Mouse (Mus musculus): Measurements from ENCODE around the gene Cyp2c67. TPM values are rescaled to one million over a fixed set of nuclear protein-coding genes. Genes with fewer than 3 reads are reported as not detected.
"Not testable (repeated sequence)": the region's sequence is repeated elsewhere in the genome, so short reads cannot be mapped to it uniquely, and the experiment has no call there.

Gene Cyp2c67
- polyA plus RNA-seq (2011; ENCODE audit: insufficient read depth, insufficient read length, low replicate concordance, missing spikeins), result not detected in 2 replicates

GRCm38 (mm10) chr19:39648938-39649337, at the start of gene Cyp2c67:
Gene Cyp2c67 (minus strand): TSS chr19:39649051.
- Histone ChIP-seq H3K4me1 (ENCODE audit: control insufficient read depth, insufficient read depth, low read length) (no peaks in the 10 kb centered on the region), H3K4me3 (replicated peaks; ENCODE audit: control insufficient read depth, low read depth, low read length) (no peak within 1 kb of the TSS), H3K27ac (ENCODE audit: control insufficient read depth, insufficient read depth, low read depth, low read length, poor library complexity) (no peak within 1 kb of the TSS)
- 79% methylated on average over 1 of the region's 1 CpGs for WGBS
- TF ChIP-seq CTCF (IDR thresholded peaks at IDR 0.05; ENCODE audit: control insufficient read depth, insufficient read depth, low read length), result no peak
- TF ChIP-seq POLR2A (IDR thresholded peaks at IDR 0.05; ENCODE audit: borderline replicate concordance, control insufficient read depth, low read depth, low read length), result no peak

- not testable (repeated sequence) for H3K4me3 ChIP-seq (replicated peaks; ENCODE audit: control insufficient read depth, low read depth, low read length); H3K4me1 ChIP-seq (ENCODE audit: control insufficient read depth, insufficient read depth, low read length); H3K27ac ChIP-seq (ENCODE audit: control insufficient read depth, insufficient read depth, low read depth, low read length, poor library complexity)
These were observed 16.8 kb upstream of the Cyp2c67 start for GRCm38 (mm10) chr19:39665650-39666049.

GRCm38 (mm10) chr19:39652381-39652780, 3.5 kb upstream of the Cyp2c67 start:
- Histone ChIP-seq H3K4me1 (ENCODE audit: control insufficient read depth, insufficient read depth, low read length) (no peaks in the 10 kb centered on the region), H3K27ac (ENCODE audit: control insufficient read depth, insufficient read depth, low read depth, low read length, poor library complexity) (no peak overlapping the region), H3K4me3 (replicated peaks; ENCODE audit: control insufficient read depth, low read depth, low read length) (no peak overlapping the region)
- 41% methylated on average over 1 of the region's 1 CpGs for WGBS
- TF ChIP-seq CTCF (IDR thresholded peaks at IDR 0.05; ENCODE audit: control insufficient read depth, insufficient read depth, low read length) (no peak), POLR2A (IDR thresholded peaks at IDR 0.05; ENCODE audit: borderline replicate concordance, control insufficient read depth, low read depth, low read length) (no peak)

GRCm38 (mm10) chr19:39647519-39647918, 1.3 kb downstream of the Cyp2c67 start:
- no peak overlapping the region for H3K4me3 ChIP-seq (replicated peaks; ENCODE audit: control insufficient read depth, low read depth, low read length)
- no peaks in the 10 kb centered on the region for H3K4me1 ChIP-seq (ENCODE audit: control insufficient read depth, insufficient read depth, low read length)
- no peak for TF ChIP-seq CTCF (IDR thresholded peaks at IDR 0.05; ENCODE audit: control insufficient read depth, insufficient read depth, low read length)
- no peak for TF ChIP-seq POLR2A (IDR thresholded peaks at IDR 0.05; ENCODE audit: borderline replicate concordance, control insufficient read depth, low read depth, low read length)
- H3K27ac ChIP-seq (ENCODE audit: control insufficient read depth, insufficient read depth, low read depth, low read length, poor library complexity), result no peak overlapping the region
- 84% methylated on average over 9 of the region's 9 CpGs for WGBS

GRCm38 (mm10) chr19:39644551-39644950, 4.3 kb downstream of the Cyp2c67 start:
- not testable (repeated sequence) for H3K27ac ChIP-seq (ENCODE audit: control insufficient read depth, insufficient read depth, low read depth, low read length, poor library complexity); H3K4me3 ChIP-seq (replicated peaks; ENCODE audit: control insufficient read depth, low read depth, low read length); H3K4me1 ChIP-seq (ENCODE audit: control insufficient read depth, insufficient read depth, low read length)
- WGBS, result 81% methylated on average over 7 of the region's 7 CpGs

Other genes with a start within 250 kb of the Cyp2c67 start
- gene Cyp2c38, start 186.0 kb downstream of the Cyp2c67 start, polyA plus RNA-seq (2011; ENCODE audit: insufficient read depth, insufficient read length, low replicate concordance, missing spikeins), result not detected in 2 replicates
- gene Cyp2c39, start 138.2 kb downstream of the Cyp2c67 start, polyA plus RNA-seq (2011; ENCODE audit: insufficient read depth, insufficient read length, low replicate concordance, missing spikeins), result not detected in 2 replicates
- 3.8 TPM in 1 of 2 replicates, not detected in the other for gene Cyp2c68, start 92.0 kb upstream of the Cyp2c67 start, polyA plus RNA-seq (2011; ENCODE audit: insufficient read depth, insufficient read length, low replicate concordance, missing spikeins)
- 1.8 and 2.8 TPM in 2 replicates for gene Cyp2c40, start 163.8 kb upstream of the Cyp2c67 start, polyA plus RNA-seq (2011; ENCODE audit: insufficient read depth, insufficient read length, low replicate concordance, missing spikeins)
- not detected in 2 replicates for gene Cyp2c69, start 237.7 kb upstream of the Cyp2c67 start, polyA plus RNA-seq (2011; ENCODE audit: insufficient read depth, insufficient read length, low replicate concordance, missing spikeins)

All from bone marrow, adult 2 months (tissue).